Mouse (Mus musculus) olfactory bulb, adult 2 months (tissue): ENCODE results near the gene Zfp39. TPM values are rescaled to one million over a fixed set of nuclear protein-coding genes. Genes with fewer than 3 reads are reported as not detected.

Experiments used
- H3K27ac ChIP-seq: fragments of 200-500 bp; 2 replicates; pipeline ENCODE4 v1.5.1; 2012; ENCODE audit warnings: low read depth, low read length; ENCODE audit not compliant: insufficient read depth
- H3K4me1 ChIP-seq: fragments of 200-500 bp; 2 replicates; pipeline ENCODE4 v1.6.1; 2012; ENCODE audit warnings: low read length; ENCODE audit not compliant: control insufficient read depth, insufficient read depth
- H3K4me3 ChIP-seq: fragments of 200-500 bp; 2 replicates; pipeline ENCODE4 v1.5.1; 2012; ENCODE audit warnings: mild to moderate bottlenecking, low read depth, low read length, moderate library complexity; ENCODE audit not compliant: insufficient read depth
- CTCF ChIP-seq: fragments of 200-500 bp; IDR thresholded peaks from 2 replicates; pipeline ENCODE4 v1.5.1; 2012; ENCODE audit warnings: low read depth, mild to moderate bottlenecking, low read length, moderate library complexity; ENCODE audit not compliant: insufficient read depth
- POLR2A ChIP-seq: fragments of 200-500 bp; IDR thresholded peaks from 2 replicates; pipeline ENCODE4 v1.6.1; 2012; ENCODE audit warnings: mild to moderate bottlenecking, low read depth, low read length, moderate library complexity; ENCODE audit not compliant: insufficient read depth
- WGBS: fragments of 180-500 bp; shearing (Covaris S2); methylation state at CpG from one replicate; pipeline ENCODE4 v1.1.7; 2018; 5-methylcytosine and 5-hydroxymethylcytosine counted together
- polyA plus RNA-seq: library from polyadenylated mRNA; stranded (reverse); fragments of >200 nt; gene quantifications from 2 replicates; pipeline ENCODE4 v1.2.4, GENCODE M21; 2012; ENCODE audit warnings: low replicate concordance; ENCODE audit not compliant: missing spikeins, insufficient read depth, insufficient read length

Zfp39 gene
- not detected in 2 replicates for polyA plus RNA-seq

GRCm38 (mm10) chr11:58903511-58904409, at the start of gene Zfp39:
Gene Zfp39 (minus strand): TSS chr11:58904225.
- TF ChIP-seq POLR2A, result peak; percentile 76
- no peak for TF ChIP-seq CTCF
- Histone ChIP-seq H3K4me3 (peak within 1 kb of the TSS; percentile 74), H3K27ac (peak within 1 kb of the TSS; percentile 60), H3K4me1 (peaks cover 7% of the 10 kb centered on the region)
- 1% methylated on average over 40 of the region's 40 CpGs for WGBS

- peaks cover 16% of the 10 kb centered on the region for H3K4me1 ChIP-seq
- WGBS, result under 1% methylated on average over 33 of the region's 33 CpGs
- peak overlapping the region; percentile 71 for H3K4me3 ChIP-seq
Measured at GRCm38 (mm10) chr11:58953351-58954169, 49.5 kb upstream of the Zfp39 start.

GRCm38 (mm10) chr11:58951210-58951609, 47.2 kb upstream of the Zfp39 start:
- TF ChIP-seq POLR2A (no peak), CTCF (no peak)
- 44% methylated on average over 5 of the region's 5 CpGs for WGBS
- peak overlapping the region; percentile 46 for H3K27ac ChIP-seq
- H3K4me1 ChIP-seq, result peaks cover 6% of the 10 kb centered on the region; the same call in 1 of the 2 replicates
- no peak overlapping the region for H3K4me3 ChIP-seq

More at GRCm38 (mm10) chr11:58953351-58954169, 49.5 kb upstream of the Zfp39 start:
- H3K27ac ChIP-seq, result peak overlapping the region; percentile 96
- TF ChIP-seq POLR2A, result peak; percentile 19
- no peak for TF ChIP-seq CTCF

- TF ChIP-seq POLR2A (no peak), CTCF (no peak)
- Histone ChIP-seq H3K4me1 (peaks cover 7% of the 10 kb centered on the region), H3K27ac (peak overlapping the region; percentile 99), H3K4me3 (peak overlapping the region; percentile 91)
- WGBS, result 4% methylated on average over 20 of the region's 20 CpGs
Measured at GRCm38 (mm10) chr11:58949480-58950431, 45.7 kb upstream of the Zfp39 start.

- peak within 1 kb of the TSS; percentile 99 for H3K27ac ChIP-seq
- peak within 1 kb of the TSS; percentile 91 for H3K4me3 ChIP-seq
- TF ChIP-seq CTCF, result no peak
- peak; percentile 99 for TF ChIP-seq POLR2A
- H3K4me1 ChIP-seq, result peaks cover 15% of the 10 kb centered on the region
- WGBS, result under 1% methylated on average over 48 of the region's 48 CpGs
Measured at GRCm38 (mm10) chr11:58948542-58949479, 44.8 kb upstream of the Zfp39 start, which contains the start of gene Hist3h2ba. Gene Hist3h2ba (plus strand): TSS chr11:58948920.

- TF ChIP-seq CTCF, result no peak
- TF ChIP-seq POLR2A, result no peak
- 4% methylated on average over 23 of the region's 23 CpGs for WGBS
- Histone ChIP-seq H3K4me3 (peak overlapping the region; percentile 54), H3K4me1 (peaks cover 19% of the 10 kb centered on the region), H3K27ac (peak overlapping the region; percentile 98)
Measured at GRCm38 (mm10) chr11:58947798-58948528, 43.9 kb upstream of the Zfp39 start.

- TF ChIP-seq CTCF (no peak), POLR2A (no peak)
- H3K4me3 ChIP-seq, result no peak overlapping the region
- 58% methylated on average over 3 of the region's 3 CpGs for WGBS
Measured at GRCm38 (mm10) chr11:58947306-58947705, 43.3 kb upstream of the Zfp39 start.

More at GRCm38 (mm10) chr11:58947306-58947705, 43.3 kb upstream of the Zfp39 start:
- Histone ChIP-seq H3K4me1 (peaks cover 19% of the 10 kb centered on the region), H3K27ac (peak overlapping the region; percentile 98)
